Mouse (Mus musculus) kidney, postnatal 0 days (tissue): Measurements from ENCODE around the gene Mark3. TPM values are rescaled to one million over a fixed set of nuclear protein-coding genes. Genes with fewer than 3 reads are reported as not detected.
A peak's percentile ranks its signal among the peaks of the same experiment; 100 is the strongest.
"Not testable (repeated sequence)": the region's sequence is repeated elsewhere in the genome, so short reads cannot be mapped to it uniquely, and the experiment has no call there.

Experiments used
- ATAC-seq: fragments of 200-750 bp; cut with Nextera tagmentation; replicated peaks from 2 replicates; pipeline ENCODE4 v1.8.0; 2017; ENCODE audit warnings: low read depth, moderate number of reproducible peaks, moderate TSS enrichment, moderate library complexity; ENCODE audit not compliant: low FRiP score
- DNase-seq: peaks from one replicate; pipeline ENCODE4 v3.0.0-alpha.2; 2016; ENCODE audit warnings: low spot score
- H3K27ac ChIP-seq: fragments of 300-500 bp; sonication (generic); 2 replicates; pipeline ENCODE4 v1.5.1; 2014; ENCODE audit warnings: mild to moderate bottlenecking
- H3K27me3 ChIP-seq: fragments of 300-500 bp; sonication (generic); 2 replicates; pipeline ENCODE4 v1.6.1; 2014; ENCODE audit warnings: low read length, mixed read lengths; ENCODE audit not compliant: insufficient read depth
- H3K36me3 ChIP-seq: fragments of 300-500 bp; sonication (generic); 2 replicates; pipeline ENCODE4 v1.6.1; 2014; ENCODE audit warnings: low read length, mixed read lengths; ENCODE audit not compliant: insufficient read depth
- H3K4me1 ChIP-seq: fragments of 300-500 bp; sonication (generic); replicated peaks from 2 replicates; pipeline ENCODE4 v1.6.1; 2014; ENCODE audit warnings: antibody characterized with exemption, low read length, mixed read lengths; ENCODE audit not compliant: insufficient read depth
- H3K4me2 ChIP-seq: fragments of 300-500 bp; sonication (generic); 2 replicates; pipeline ENCODE4 v1.6.1; 2014; ENCODE audit warnings: mild to moderate bottlenecking, low read length, moderate library complexity, mixed read lengths
- H3K4me3 ChIP-seq: fragments of 300-500 bp; sonication (generic); replicated peaks from 2 replicates; pipeline ENCODE4 v1.5.1; 2014; ENCODE audit warnings: low read depth, low read length
- H3K9ac ChIP-seq: fragments of 300-500 bp; sonication (generic); 2 replicates; pipeline ENCODE4 v1.6.1; 2014; ENCODE audit warnings: low read depth, low read length
- H3K9me3 ChIP-seq: fragments of 300-500 bp; sonication (generic); replicated peaks from 2 replicates; pipeline ENCODE4 v1.6.1; 2016; ENCODE audit warnings: low read length, inconsistent platforms, mixed read lengths
- CTCF ChIP-seq: IDR thresholded peaks from 2 replicates; pipeline ENCODE4 v1.5.1; 2016; ENCODE audit warnings: antibody characterized with exemption, low read depth, mild to moderate bottlenecking, moderate library complexity
- WGBS: fragments of 180-500 bp; shearing (Covaris S2); extraction: QIAGEN DNeasy Blood & Tissue Kit; methylation state at CpG from one replicate; pipeline ENCODE4 v1.1.7; 2014; 5-methylcytosine and 5-hydroxymethylcytosine counted together
- polyA plus RNA-seq: library from polyadenylated mRNA; unstranded; fragments of >200 nt; fragmentation: Nextera tagmentation; extraction: Ambion mirVana; gene quantifications from 2 replicates; pipeline ENCODE4 v1.2.1, GENCODE M21; 2015

The Mark3 gene
- polyA plus RNA-seq, 1 experiment from 2014 or later: 37.9 TPM

GRCm38 (mm10) chr12:111547070-111547469 lies 27.3 kb upstream of the Mark3 start:
- no peak overlapping the region for H3K27ac ChIP-seq
- peak; percentile 58 for ATAC-seq
- no peaks in the 10 kb centered on the region for H3K9me3 ChIP-seq
- no peak overlapping the region for H3K9ac ChIP-seq
- TF ChIP-seq CTCF: no peak
- no peak overlapping the region for H3K4me2 ChIP-seq
- H3K4me1 ChIP-seq: no peaks in the 10 kb centered on the region
- H3K36me3 ChIP-seq: peaks cover 25% of the 10 kb centered on the region
- H3K4me3 ChIP-seq: no peak overlapping the region
- WGBS: 83% methylated on average over 3 of the region's 3 CpGs
- H3K27me3 ChIP-seq: no peaks in the 10 kb centered on the region
- DNase-seq: no peak

GRCm38 (mm10) chr12:111548555-111549289 lies 25.6 kb upstream of the Mark3 start:
- Histone ChIP-seq H3K27me3 (no peaks in the 10 kb centered on the region), H3K36me3 (peaks cover 9% of the 10 kb centered on the region; the same call in 1 of the 2 replicates), H3K4me2 (no peak overlapping the region), H3K9ac (no peak overlapping the region), H3K27ac (no peak overlapping the region), H3K9me3 (no peaks in the 10 kb centered on the region), H3K4me1 (no peaks in the 10 kb centered on the region), H3K4me3 (no peak overlapping the region)
- 57% methylated on average over 2 of the region's 2 CpGs for WGBS
- TF ChIP-seq CTCF: peak; percentile 13; the same call in 1 of the 2 replicates
- ATAC-seq (no peak), DNase-seq (no peak)

- TF ChIP-seq CTCF: peak; percentile 52; the same call in 1 of the 2 replicates
- WGBS: 37% methylated on average over 1 of the region's 1 CpGs
Observed at GRCm38 (mm10) chr12:111550679-111551078, 23.6 kb upstream of the Mark3 start.

GRCm38 (mm10) chr12:111552342-111552741 lies 22.0 kb upstream of the Mark3 start:
- Histone ChIP-seq H3K4me1 (no peaks in the 10 kb centered on the region), H3K9me3 (no peaks in the 10 kb centered on the region), H3K4me2 (no peak overlapping the region), H3K27ac (no peak overlapping the region), H3K9ac (no peak overlapping the region), H3K4me3 (no peak overlapping the region), H3K36me3 (no peaks in the 10 kb centered on the region), H3K27me3 (no peaks in the 10 kb centered on the region)
- 65% methylated on average over 8 of the region's 8 CpGs for WGBS
- no peak for ATAC-seq
- TF ChIP-seq CTCF: no peak
- DNase-seq: no peak

More at GRCm38 (mm10) chr12:111550679-111551078, 23.6 kb upstream of the Mark3 start:
- H3K27ac ChIP-seq: no peak overlapping the region
- H3K4me1 ChIP-seq: no peaks in the 10 kb centered on the region
- H3K27me3 ChIP-seq: no peaks in the 10 kb centered on the region
- H3K9ac ChIP-seq: no peak overlapping the region
- no peak overlapping the region for H3K4me3 ChIP-seq
- ATAC-seq: no peak
- H3K9me3 ChIP-seq: no peaks in the 10 kb centered on the region
- H3K36me3 ChIP-seq: 0 out of 2 replicates have a peak, but pooled peaks cover 5% of the 10 kb centered on the region
- no peak for DNase-seq
- no peak overlapping the region for H3K4me2 ChIP-seq

GRCm38 (mm10) chr12:111555357-111555756 lies 19.0 kb upstream of the Mark3 start:
- Histone ChIP-seq H3K4me3 (no peak overlapping the region), H3K27ac (no peak overlapping the region), H3K9ac (no peak overlapping the region), H3K9me3 (no peaks in the 10 kb centered on the region), H3K4me1 (0 out of 2 replicates have a peak, but pooled peaks cover 4% of the 10 kb centered on the region), H3K36me3 (no peaks in the 10 kb centered on the region), H3K4me2 (no peak overlapping the region), H3K27me3 (no peaks in the 10 kb centered on the region)
- DNase-seq (no peak), ATAC-seq (no peak)
- no peak for TF ChIP-seq CTCF
- 62% methylated on average over 4 of the region's 4 CpGs for WGBS

GRCm38 (mm10) chr12:111555893-111556292 lies 18.4 kb upstream of the Mark3 start:
- not testable (repeated sequence) for H3K9me3 ChIP-seq, H3K36me3 ChIP-seq, H3K9ac ChIP-seq, ATAC-seq, H3K27me3 ChIP-seq, H3K4me2 ChIP-seq, H3K27ac ChIP-seq, H3K4me3 ChIP-seq, DNase-seq, H3K4me1 ChIP-seq
- WGBS: 75% methylated on average over 5 of the region's 5 CpGs
